Mouse (Mus musculus): ENCODE measurements at regions not wholly inside any gene's neighbourhood (a gene's known extent, or its start where the extent isn't known, plus 50 kb on each side); places are given as distances from the start of the nearest gene placed in this dataset.

- no peak for DNase-seq (ENCODE audit: inconsistent ontology term)
Observed at GRCm38 (mm10) chr2:72753788-72754713, 226.2 kb downstream of the Sp3 start.

- DNase-seq (ENCODE audit: inconsistent ontology term), result no peak
Observed at GRCm38 (mm10) chr2:72763454-72763853, 216.8 kb downstream of the Sp3 start.

GRCm38 (mm10) chr2:72769030-72769630 lies 211.1 kb downstream of the Sp3 start:
- no peak for DNase-seq (ENCODE audit: inconsistent ontology term)

DNA sequence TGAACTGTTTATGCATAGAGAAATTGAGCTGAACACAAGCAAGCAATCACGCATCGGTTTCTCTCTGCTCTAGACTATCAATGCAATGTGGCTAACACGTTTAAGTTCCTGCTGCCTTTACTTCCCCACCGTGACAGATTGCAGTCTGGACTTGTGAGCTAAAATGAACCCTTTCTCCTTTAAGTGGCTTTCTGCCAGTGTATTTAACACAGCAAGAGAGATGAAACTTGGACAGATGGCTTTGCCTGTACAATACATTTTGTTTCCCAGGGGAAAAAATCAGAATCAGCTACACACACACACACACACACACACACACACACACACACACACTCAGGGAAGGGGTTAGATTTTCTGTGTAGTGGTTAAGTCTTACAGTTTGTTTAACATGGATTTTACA lies 206.8 kb downstream of the Sp3 start:
- DNase-seq (ENCODE audit: inconsistent ontology term), result no peak

GRCm38 (mm10) chr2:72777330-72777729 lies 202.9 kb downstream of the Sp3 start:
- no peak for DNase-seq (ENCODE audit: inconsistent ontology term)

- no peak for DNase-seq (ENCODE audit: inconsistent ontology term)
Observed at GRCm38 (mm10) chr2:72777806-72778510, 202.3 kb downstream of the Sp3 start.

DNA sequence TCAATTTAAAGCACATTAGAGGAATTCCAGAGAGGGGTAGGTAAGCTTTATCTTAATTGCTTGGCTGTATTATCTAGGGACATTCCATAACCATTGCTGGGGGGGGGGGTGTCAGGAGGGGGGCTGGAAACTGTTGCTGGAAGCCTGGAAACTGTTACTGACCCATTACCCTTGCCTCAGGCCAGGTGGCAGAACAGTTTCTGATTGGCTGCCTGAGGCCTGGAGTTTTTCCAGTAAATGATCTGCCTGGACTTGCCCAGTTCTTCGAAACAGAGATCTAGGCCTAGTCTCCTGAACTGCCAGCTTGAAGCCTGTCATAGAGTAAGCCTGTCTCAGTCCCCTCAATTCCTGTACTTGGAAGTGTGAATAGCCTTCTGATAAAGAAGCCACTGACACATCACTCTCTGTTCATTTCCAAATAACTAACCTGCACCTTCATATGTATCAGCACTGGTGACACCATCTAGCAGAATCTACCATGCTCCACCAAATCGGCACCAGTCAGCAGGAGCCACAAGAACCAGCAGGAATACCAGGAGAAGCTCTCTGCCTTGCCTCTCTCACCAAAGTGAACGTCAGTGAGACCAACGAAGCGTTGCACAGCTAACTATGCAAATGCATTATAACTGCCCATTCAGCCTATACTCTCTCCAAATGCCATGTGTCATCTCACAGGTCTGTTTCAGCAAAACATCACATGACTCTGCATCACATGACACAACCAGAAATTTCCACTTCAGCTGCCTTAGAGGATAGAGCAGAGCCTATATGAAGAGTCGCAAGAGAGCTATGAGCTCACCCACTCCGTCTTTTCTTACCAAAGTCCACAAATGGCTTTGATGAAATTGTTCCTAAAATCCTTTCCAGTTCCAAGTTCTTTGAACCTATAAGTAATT lies 200.7 kb downstream of the Sp3 start:
- DNase-seq (ENCODE audit: inconsistent ontology term), result peak; percentile 62

DNA sequence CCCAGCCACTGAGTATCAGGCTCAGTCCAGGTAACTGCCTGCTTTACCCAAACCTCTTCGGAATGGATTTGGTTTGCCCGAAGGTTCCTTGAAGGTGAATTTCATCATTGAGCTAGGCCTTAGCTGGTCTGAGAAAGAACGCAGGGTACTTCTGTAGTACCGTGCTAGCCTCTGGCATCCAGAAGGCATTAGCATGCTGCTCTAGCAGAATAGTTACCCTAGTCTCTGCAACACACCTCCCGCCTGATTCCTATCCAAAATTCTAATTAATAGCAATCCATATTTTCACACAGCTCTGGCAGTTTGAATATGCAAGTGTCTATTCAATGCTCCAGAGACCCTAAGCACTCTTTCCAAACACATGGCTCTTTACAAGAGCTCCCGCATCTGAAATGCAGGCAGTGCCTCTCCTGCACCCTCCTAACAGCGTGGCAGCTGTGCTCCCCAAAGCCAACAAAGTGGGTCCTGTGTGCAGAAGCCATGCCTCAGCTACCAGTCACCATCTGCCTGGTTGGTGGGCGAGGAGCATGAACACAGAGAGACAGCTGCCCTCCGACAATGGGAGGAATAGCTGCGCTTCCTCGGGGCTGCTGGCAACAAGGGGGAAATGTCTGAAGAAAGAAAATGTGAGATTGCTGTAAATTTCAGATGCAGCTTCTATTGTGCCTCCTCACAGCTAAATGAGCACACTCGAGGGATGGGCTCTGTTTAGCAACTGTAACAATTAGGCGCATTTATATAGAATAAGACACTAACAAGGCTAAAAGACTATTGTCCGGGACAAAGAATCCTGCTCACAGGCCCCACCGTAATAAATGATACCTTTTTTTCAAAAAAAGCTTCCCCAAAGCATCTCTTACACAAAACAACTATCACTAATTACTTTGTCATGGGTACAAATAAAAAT lies 198.6 kb downstream of the Sp3 start:
- no peak for DNase-seq (ENCODE audit: inconsistent ontology term)

DNA sequence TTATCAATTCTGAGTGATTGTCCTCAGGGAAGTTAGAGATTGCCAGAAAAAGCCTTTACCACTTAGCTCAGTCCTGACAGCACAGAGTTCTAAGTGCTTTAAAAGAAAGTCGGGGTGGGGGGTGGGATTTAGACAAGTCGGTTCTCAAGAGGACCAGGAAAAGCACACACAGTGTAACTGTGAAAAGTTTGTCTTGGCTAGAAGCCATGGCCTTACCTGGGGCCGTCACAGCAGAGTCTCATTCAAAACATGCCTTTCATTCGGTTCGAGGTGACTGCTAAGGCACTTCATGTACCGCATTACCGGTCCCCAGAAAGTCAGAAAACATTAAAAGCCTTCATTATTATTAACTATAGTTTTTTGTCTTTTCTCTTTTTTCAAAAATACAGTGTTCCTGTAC lies 197.9 kb downstream of the Sp3 start:
- no peak for DNase-seq (ENCODE audit: inconsistent ontology term)

- no peak for DNase-seq (ENCODE audit: inconsistent ontology term)
Observed at GRCm38 (mm10) chr2:72785365-72786043, 194.7 kb downstream of the Sp3 start.

DNA sequence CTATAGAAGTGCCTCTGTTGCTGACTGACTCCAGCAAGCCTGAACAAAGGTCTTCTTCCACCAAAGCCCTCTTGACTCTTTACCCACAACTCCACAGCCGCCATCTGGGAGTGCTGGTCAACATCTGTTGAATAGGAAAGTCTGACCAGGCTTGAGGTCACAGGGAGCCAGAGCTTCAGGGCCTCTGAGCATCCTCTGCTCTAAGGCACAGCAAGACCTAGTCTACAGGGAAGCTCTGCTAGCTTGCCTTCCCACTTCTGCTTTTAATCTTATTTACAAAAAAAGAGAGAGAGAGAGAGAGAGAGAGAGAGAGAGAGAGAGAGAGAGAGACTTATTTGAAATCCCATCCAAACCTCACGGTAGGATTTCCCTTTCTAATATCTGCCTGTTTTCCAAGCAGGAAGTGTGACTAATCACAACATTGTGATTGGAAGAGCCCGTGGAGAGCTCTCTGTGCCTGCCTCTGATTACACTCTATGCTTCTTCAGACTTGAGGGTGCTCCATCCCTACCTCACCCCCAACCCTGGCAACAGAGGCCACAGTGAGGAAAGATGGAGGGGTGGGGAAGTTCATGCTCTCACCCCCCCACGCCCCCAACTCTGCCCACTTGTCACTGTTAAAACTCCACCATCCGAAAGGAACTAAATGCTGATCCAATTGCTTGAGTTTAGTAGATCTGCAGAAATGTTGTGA lies 194.1 kb downstream of the Sp3 start:
- DNase-seq (ENCODE audit: inconsistent ontology term), result no peak

DNA sequence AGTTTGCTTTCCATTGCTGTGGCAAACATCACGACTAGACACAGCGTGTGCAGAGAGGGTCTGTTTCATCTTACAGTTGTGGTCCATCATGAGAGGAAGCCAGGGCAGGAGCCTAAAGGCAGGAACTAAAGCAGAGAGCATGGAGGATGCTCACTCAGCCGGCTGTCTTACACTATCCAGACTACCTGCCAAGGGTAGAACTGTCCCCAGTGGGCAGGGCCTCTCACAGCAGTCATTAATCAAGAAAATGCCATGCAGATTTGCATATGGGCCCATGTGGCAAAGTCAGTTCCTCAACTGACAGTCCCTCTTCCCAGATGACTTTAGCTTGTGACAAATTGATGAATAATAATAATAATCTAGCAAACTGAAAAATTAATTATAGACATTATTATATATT lies 192.6 kb downstream of the Sp3 start:
- DNase-seq (ENCODE audit: inconsistent ontology term), result no peak

GRCm38 (mm10) chr2:72791496-72791895 lies 188.8 kb downstream of the Sp3 start:
- DNase-seq (ENCODE audit: inconsistent ontology term), result no peak

- DNase-seq (ENCODE audit: inconsistent ontology term), result no peak
Observed at GRCm38 (mm10) chr2:72793424-72793823, 186.8 kb downstream of the Sp3 start.

- DNase-seq (ENCODE audit: inconsistent ontology term), result no peak
Observed at GRCm38 (mm10) chr2:72794501-72794900, 185.7 kb downstream of the Sp3 start.

DNA sequence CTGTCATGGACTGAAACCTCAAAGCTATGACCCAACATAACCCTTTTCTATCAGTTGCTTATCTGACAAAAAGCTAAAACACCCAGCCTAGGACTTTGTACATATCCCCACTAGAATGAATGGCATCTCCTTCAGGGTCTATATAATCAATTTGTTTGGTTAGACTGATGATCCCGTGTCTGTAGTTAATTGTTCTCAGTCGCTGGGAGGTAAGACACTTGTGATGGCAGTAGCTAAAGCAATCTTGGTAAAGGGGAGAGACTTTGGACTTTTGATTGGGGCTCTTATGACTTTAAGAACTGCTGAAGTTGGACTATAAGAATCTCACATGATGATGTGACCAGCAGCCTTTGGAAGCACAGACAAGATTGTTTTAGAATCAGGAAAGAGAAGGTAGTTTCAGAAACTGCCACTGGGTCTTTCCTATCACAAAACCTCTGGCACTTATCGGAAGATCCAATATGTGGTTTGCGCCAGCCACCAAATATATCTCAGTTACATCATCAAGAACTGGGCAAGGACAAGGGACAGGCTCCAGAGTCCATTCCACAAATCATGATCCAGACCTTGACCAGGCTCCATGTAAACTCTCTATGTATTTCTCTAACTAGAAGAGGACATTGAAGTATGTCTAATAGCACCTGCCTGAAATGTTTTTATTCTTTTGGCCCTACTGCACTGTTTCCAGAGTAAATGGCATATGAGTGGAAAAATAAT lies 183.1 kb downstream of the Sp3 start:
- DNase-seq (ENCODE audit: inconsistent ontology term), result no peak

DNA sequence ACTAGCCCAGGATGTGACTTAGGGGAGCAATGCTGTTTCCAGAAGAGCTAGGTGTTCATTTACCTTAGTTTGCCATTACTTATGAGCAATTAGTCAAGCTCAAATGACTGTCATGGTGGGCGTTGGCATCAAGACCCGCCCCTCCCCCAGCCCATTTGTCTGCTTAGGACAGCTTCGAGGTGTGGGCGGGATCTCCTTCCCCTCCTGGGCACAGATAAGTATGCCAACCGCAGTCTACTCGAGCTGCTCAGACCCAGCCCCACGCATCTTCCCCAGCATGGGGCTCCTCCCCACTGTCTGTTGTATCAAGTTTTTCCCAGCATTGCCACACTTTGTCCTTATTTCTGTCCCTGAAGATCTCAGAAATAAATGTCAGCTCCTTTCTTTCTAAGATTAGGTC lies 179.6 kb downstream of the Sp3 start:
- DNase-seq (ENCODE audit: inconsistent ontology term), result no peak

GRCm38 (mm10) chr2:72813282-72813974 lies 166.8 kb downstream of the Sp3 start:
- no peak for DNase-seq (ENCODE audit: inconsistent ontology term)
